ENCODE assay signal across 9 mouse cellular contexts in the genomic region with DNA sequence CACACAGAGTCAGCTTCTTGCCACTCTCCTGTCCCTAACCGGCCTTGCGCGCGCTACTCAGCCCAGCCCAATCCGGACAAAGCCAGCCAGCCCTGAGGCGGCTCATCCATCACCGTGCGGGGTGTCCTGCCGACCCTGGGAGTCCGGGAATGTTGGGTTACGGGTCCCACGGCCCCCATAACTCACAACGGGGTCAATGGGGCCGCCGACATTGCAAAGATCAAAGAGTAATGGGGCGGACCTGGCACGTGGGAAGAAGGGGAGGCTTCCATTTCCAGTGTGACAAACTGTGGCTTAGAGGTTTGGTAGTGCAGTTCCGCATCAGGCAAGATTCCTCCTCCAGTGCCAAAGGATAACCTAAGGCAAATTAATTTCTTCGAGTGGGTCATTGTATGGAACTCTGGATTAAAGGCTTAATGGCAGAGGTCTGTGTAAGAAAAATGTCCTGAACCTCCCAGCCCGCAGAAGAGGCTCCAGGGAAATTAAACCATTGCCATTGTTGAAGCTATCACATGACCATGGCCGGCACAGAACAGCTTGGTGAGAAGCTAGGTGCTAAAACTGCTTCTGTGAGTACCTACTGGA. TPM values are rescaled to one million over a fixed set of nuclear protein-coding genes. Genes with fewer than 3 reads are reported as not detected.
A peak's percentile ranks its signal among the peaks of the same experiment; 100 is the strongest.
DNase-seq lines count a peak whose midpoint lies in the region; ATAC-seq and TF ChIP-seq lines count a peak whose summit lies in the region.
"Had no signal": no experiment of that assay in that cellular context is flagged by ENCODE, and none has a peak within 500 bp of the region (broad histone marks: within the 10 kb centered on the region; RNA-seq: fewer than 3 reads in every experiment).

No protein-coding gene starts in this region.

- H3K9ac ChIP-seq in liver, embryonic 12.5 days: no peak overlapping the region
- H3K9ac ChIP-seq in liver, postnatal 0 days (replicated peaks): no peak overlapping the region
- peak overlapping the region; percentile 82 for H3K9ac ChIP-seq in embryonic facial prominence, embryonic 14.5 days (ENCODE audit: low read depth, low read length)
- H3K9ac ChIP-seq in intestine, embryonic 16.5 days (ENCODE audit: low read depth, low read length): no peak overlapping the region

- peaks cover 89% of the 10 kb centered on the region for H3K27me3 ChIP-seq in liver, embryonic 12.5 days (replicated peaks)
- peaks cover 42% of the 10 kb centered on the region for H3K27me3 ChIP-seq in liver, postnatal 0 days (ENCODE audit: insufficient read depth, low read length)
- H3K27me3 ChIP-seq in embryonic facial prominence, embryonic 14.5 days (replicated peaks; ENCODE audit: control insufficient read depth, insufficient read depth, low read length): peaks cover 18% of the 10 kb centered on the region
- H3K27me3 ChIP-seq in intestine, embryonic 16.5 days (replicated peaks; ENCODE audit: control insufficient read depth, insufficient read depth, low read length): peaks cover 40% of the 10 kb centered on the region

- no peak overlapping the region for H3K27ac ChIP-seq in liver, embryonic 12.5 days
- no peak overlapping the region for H3K27ac ChIP-seq in liver, postnatal 0 days (ENCODE audit: low read depth)
- no peak overlapping the region for H3K27ac ChIP-seq in embryonic facial prominence, embryonic 14.5 days (replicated peaks; ENCODE audit: low read depth, low read length)
- no peak overlapping the region for H3K27ac ChIP-seq in intestine, embryonic 16.5 days (ENCODE audit: low read length)

- TF ChIP-seq CTCF in liver, postnatal 0 days (IDR thresholded peaks at IDR 0.05; ENCODE audit: low read depth): no peak

- H3K4me2 ChIP-seq in liver, embryonic 12.5 days: peak overlapping the region; percentile 70
- no peak overlapping the region for H3K4me2 ChIP-seq in liver, postnatal 0 days (ENCODE audit: low read depth, low read length)
- peak overlapping the region; percentile 97 for H3K4me2 ChIP-seq in embryonic facial prominence, embryonic 14.5 days (ENCODE audit: low read depth, low read length)
- H3K4me2 ChIP-seq in intestine, embryonic 16.5 days (ENCODE audit: low read depth, low read length): peak overlapping the region; percentile 39

- WGBS in liver, embryonic 12.5 days (ENCODE audit: insufficient replicate concordance): 3% methylated on average over 21 of the region's 21 CpGs
- WGBS in liver, postnatal 0 days (ENCODE audit: insufficient replicate concordance): 5% methylated on average over 21 of the region's 21 CpGs
- 1% methylated on average over 20 of the region's 21 CpGs for WGBS in embryonic facial prominence, embryonic 14.5 days
- WGBS in intestine, embryonic 16.5 days: 2% methylated on average over 21 of the region's 21 CpGs

- peaks cover 9% of the 10 kb centered on the region for H3K4me1 ChIP-seq in liver, embryonic 12.5 days
- H3K4me1 ChIP-seq in liver, postnatal 0 days (ENCODE audit: insufficient read depth): no peaks in the 10 kb centered on the region; the same call in 1 of the 2 replicates
- H3K4me1 ChIP-seq in embryonic facial prominence, embryonic 14.5 days (ENCODE audit: control insufficient read depth, insufficient read depth, low read length): peaks cover 6% of the 10 kb centered on the region; the same call in 1 of the 2 replicates
- H3K4me1 ChIP-seq in intestine, embryonic 16.5 days (ENCODE audit: control insufficient read depth, insufficient read depth, low read length): peaks cover 7% of the 10 kb centered on the region

- H3K4me3 ChIP-seq in liver, embryonic 12.5 days: peak overlapping the region; percentile 2; the same call in 1 of the 2 replicates
- no peak overlapping the region for H3K4me3 ChIP-seq in liver, postnatal 0 days (ENCODE audit: low read depth, low read length)
- peak overlapping the region; percentile 72 for H3K4me3 ChIP-seq in embryonic facial prominence, embryonic 14.5 days (ENCODE audit: low read depth, low read length)
- peak overlapping the region; percentile 27; the same call in 1 of the 2 replicates for H3K4me3 ChIP-seq in intestine, embryonic 16.5 days (ENCODE audit: low read length)

- no peaks in the 10 kb centered on the region for H3K9me3 ChIP-seq in liver, embryonic 12.5 days (replicated peaks)
- H3K9me3 ChIP-seq in liver, postnatal 0 days (ENCODE audit: low read length): no peaks in the 10 kb centered on the region
- H3K9me3 ChIP-seq in embryonic facial prominence, embryonic 14.5 days (ENCODE audit: control insufficient read depth, low read length): no peaks in the 10 kb centered on the region
- H3K9me3 ChIP-seq in intestine, embryonic 16.5 days (ENCODE audit: control insufficient read depth, low read length): no peaks in the 10 kb centered on the region

- no peak for ATAC-seq in liver, embryonic 12.5 days
- no peak for ATAC-seq in liver, postnatal 0 days
- ATAC-seq in embryonic facial prominence, embryonic 14.5 days (ENCODE audit: low read depth): peak; percentile 22; the same call in 1 of the 2 replicates
- ATAC-seq in intestine, embryonic 16.5 days: 0 out of 2 replicates have a peak, but pooled peaks have one; percentile 38

- no peak for DNase-seq in liver, postnatal 0 days
- no peak for DNase-seq in embryonic facial prominence, embryonic 14.5 days (ENCODE audit: low spot score)
- peak; percentile 66 for DNase-seq in retina, embryonic 14.5 days (ENCODE audit: low spot score)
- DNase-seq in frontal cortex, postnatal 14 days (ENCODE audit: low spot score in 2 of 2): no peak
- no peak for DNase-seq in urinary bladder, postnatal 4 days (ENCODE audit: low spot score in 2 of 2)
- DNase-seq in layer of hippocampus, adult 11-12 months (ENCODE audit: low spot score): no peak
- DNase-seq: adrenal gland, postnatal 36 days had no signal

- TF ChIP-seq EP300 in liver, postnatal 0 days (IDR thresholded peaks at IDR 0.05; ENCODE audit: low read depth): no peak

- H3K36me3 ChIP-seq in liver, embryonic 12.5 days: no peaks in the 10 kb centered on the region
- no peaks in the 10 kb centered on the region for H3K36me3 ChIP-seq in liver, postnatal 0 days (replicated peaks; ENCODE audit: insufficient read depth, low read length)
- H3K36me3 ChIP-seq in embryonic facial prominence, embryonic 14.5 days (ENCODE audit: control insufficient read depth, insufficient read depth, low read length): no peaks in the 10 kb centered on the region
- no peaks in the 10 kb centered on the region for H3K36me3 ChIP-seq in intestine, embryonic 16.5 days (ENCODE audit: control insufficient read depth, insufficient read depth, low read length)

RNA-seq across cellular contexts. Expression of a gene that starts 1.1 kb away (rescaled TPM):
- 0.08 TPM in 2 replicates for polyA plus RNA-seq in liver, embryonic 12.5 days (2016; fragmentation: Nextera tagmentation; extraction: Ambion mirVana)
- 0.04 and 0.05 TPM in 2 replicates for polyA plus RNA-seq in liver, postnatal 0 days (2015; fragmentation: Nextera tagmentation; extraction: Ambion mirVana)
- 0.56 and 0.67 TPM in 2 replicates for polyA plus RNA-seq in embryonic facial prominence, embryonic 14.5 days (2014; fragmentation: Nextera tagmentation; extraction: Ambion mirVana)
- 0.06 and 0.07 TPM in 2 replicates for polyA plus RNA-seq in intestine, embryonic 16.5 days (2015; fragmentation: Nextera tagmentation; extraction: Ambion mirVana)

RNA-seq across cellular contexts. Expression of a gene that starts 1.4 kb away (rescaled TPM):
- 24.2 and 25.5 TPM in 2 replicates for polyA plus RNA-seq in liver, embryonic 12.5 days (2016; fragmentation: Nextera tagmentation; extraction: Ambion mirVana)
- polyA plus RNA-seq in liver, postnatal 0 days (2015; fragmentation: Nextera tagmentation; extraction: Ambion mirVana): 16.9 and 18.8 TPM in 2 replicates
- polyA plus RNA-seq in embryonic facial prominence, embryonic 14.5 days (2014; fragmentation: Nextera tagmentation; extraction: Ambion mirVana): 51.1 and 59.8 TPM in 2 replicates
- polyA plus RNA-seq in intestine, embryonic 16.5 days (2015; fragmentation: Nextera tagmentation; extraction: Ambion mirVana): 29.3 and 30.1 TPM in 2 replicates

RNA-seq across cellular contexts. Expression of a gene that starts 20.4 kb away (rescaled TPM):
- polyA plus RNA-seq in liver, embryonic 12.5 days (2016; fragmentation: Nextera tagmentation; extraction: Ambion mirVana): 20.5 and 28.7 TPM in 2 replicates
- polyA plus RNA-seq in liver, postnatal 0 days (2015; fragmentation: Nextera tagmentation; extraction: Ambion mirVana): 30.1 and 32.0 TPM in 2 replicates
- polyA plus RNA-seq in embryonic facial prominence, embryonic 14.5 days (2014; fragmentation: Nextera tagmentation; extraction: Ambion mirVana): 13.8 and 15.3 TPM in 2 replicates
- polyA plus RNA-seq in intestine, embryonic 16.5 days (2015; fragmentation: Nextera tagmentation; extraction: Ambion mirVana): 22.7 and 23.8 TPM in 2 replicates

RNA-seq across cellular contexts. Expression of a gene that starts 28.7 kb away (rescaled TPM):
- polyA plus RNA-seq in liver, embryonic 12.5 days (2016; fragmentation: Nextera tagmentation; extraction: Ambion mirVana): 1.6 and 1.7 TPM in 2 replicates
- 0.81 and 0.97 TPM in 2 replicates for polyA plus RNA-seq in liver, postnatal 0 days (2015; fragmentation: Nextera tagmentation; extraction: Ambion mirVana)
- 7.7 and 9.6 TPM in 2 replicates for polyA plus RNA-seq in embryonic facial prominence, embryonic 14.5 days (2014; fragmentation: Nextera tagmentation; extraction: Ambion mirVana)
- 6.8 and 7.3 TPM in 2 replicates for polyA plus RNA-seq in intestine, embryonic 16.5 days (2015; fragmentation: Nextera tagmentation; extraction: Ambion mirVana)

RNA-seq across cellular contexts. Expression of a gene that starts 28.8 kb away (rescaled TPM):
- 0.43 and 0.50 TPM in 2 replicates for polyA plus RNA-seq in liver, embryonic 12.5 days (2016; fragmentation: Nextera tagmentation; extraction: Ambion mirVana)
- polyA plus RNA-seq in liver, postnatal 0 days (2015; fragmentation: Nextera tagmentation; extraction: Ambion mirVana): 0.19 TPM in 1 of 2 replicates, not detected in the other
- 5.4 and 7.9 TPM in 2 replicates for polyA plus RNA-seq in embryonic facial prominence, embryonic 14.5 days (2014; fragmentation: Nextera tagmentation; extraction: Ambion mirVana)
- 0.34 and 0.64 TPM in 2 replicates for polyA plus RNA-seq in intestine, embryonic 16.5 days (2015; fragmentation: Nextera tagmentation; extraction: Ambion mirVana)

Comparison
In these comparisons a context has a peak if more than half of its experiments do, and no peak if none do; other contexts are left out.
1. ATAC-seq: peak in embryonic facial prominence, embryonic 14.5 days (single experiment) and intestine, embryonic 16.5 days (single experiment); none in liver, embryonic 12.5 days (single experiment) and liver, postnatal 0 days (single experiment).